Mouse (Mus musculus) embryonic facial prominence, embryonic 10.5 days (tissue): ENCODE measurements around the gene Lrrc15. TPM values are rescaled to one million over a fixed set of nuclear protein-coding genes. Genes with fewer than 3 reads are reported as not detected.

Experiments
- DNase-seq: peaks from one replicate; pipeline ENCODE4 v3.0.0-alpha.2; 2017; ENCODE audit warnings: low spot score
- H3K27ac ChIP-seq: fragments of 300-500 bp; sonication (generic); replicated peaks from 2 replicates; pipeline ENCODE4 v1.5.1; 2016; ENCODE audit warnings: mild to moderate bottlenecking
- H3K27me3 ChIP-seq: fragments of 300-500 bp; sonication (generic); replicated peaks from 2 replicates; pipeline ENCODE4 v1.6.1; 2016; ENCODE audit warnings: low read depth, mild to moderate bottlenecking; ENCODE audit not compliant: poor library complexity, severe bottlenecking
- H3K36me3 ChIP-seq: fragments of 300-500 bp; sonication (generic); replicated peaks from 2 replicates; pipeline ENCODE4 v1.6.1; 2016; ENCODE audit warnings: mild to moderate bottlenecking, moderate library complexity
- H3K4me1 ChIP-seq: fragments of 300-500 bp; sonication (generic); 2 replicates; pipeline ENCODE4 v1.6.1; 2016
- H3K4me3 ChIP-seq: fragments of 300-500 bp; sonication (generic); 2 replicates; pipeline ENCODE4 v1.5.1; 2016; ENCODE audit warnings: mild to moderate bottlenecking, moderate library complexity
- H3K9me3 ChIP-seq: fragments of 300-500 bp; sonication (generic); 2 replicates; pipeline ENCODE4 v1.6.1; 2016; ENCODE audit warnings: mild to moderate bottlenecking
- WGBS: fragments of 180-500 bp; shearing (Covaris S2); methylation state at CpG from one replicate; pipeline ENCODE4 v1.1.7; 2016; 5-methylcytosine and 5-hydroxymethylcytosine counted together
- polyA plus RNA-seq: library from polyadenylated mRNA; unstranded; fragments of >200 nt; fragmentation: Nextera tagmentation; extraction: Ambion mirVana; gene quantifications from 2 replicates; pipeline ENCODE4 v1.2.1, GENCODE M21; 2016

Gene Lrrc15
- polyA plus RNA-seq, 1 experiment from 2014 or later = 0.66 TPM

DNA sequence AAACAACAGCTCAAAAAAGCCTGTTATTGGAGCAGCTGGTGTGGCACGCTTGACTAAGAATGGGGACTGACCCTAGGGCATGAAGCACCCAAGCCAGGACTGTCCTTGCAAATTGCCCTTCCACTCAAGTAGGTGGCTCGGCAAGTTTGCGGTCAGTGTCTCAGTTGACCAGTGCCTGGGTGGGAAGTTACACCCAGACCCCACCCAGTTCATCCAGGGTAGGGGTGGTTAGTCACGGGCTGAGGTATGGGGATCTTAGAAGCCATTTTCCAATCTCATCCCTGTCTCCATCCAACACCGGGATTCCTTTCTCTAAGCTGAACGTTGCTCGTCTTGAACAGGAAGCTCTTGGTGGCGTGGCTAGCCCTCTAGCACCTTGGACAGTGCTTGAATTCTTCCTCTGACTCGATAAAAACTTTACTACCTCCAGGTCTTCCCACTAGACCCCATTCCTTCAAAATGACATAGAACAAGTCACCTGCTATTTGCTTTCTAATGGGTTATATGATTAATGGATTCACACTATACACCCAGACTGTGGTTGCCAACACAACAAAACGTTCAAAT is 16.7 kb upstream of the Lrrc15 start:
- H3K27me3 ChIP-seq = peaks cover 24% of the 10 kb centered on the region
- no peaks in the 10 kb centered on the region for H3K4me1 ChIP-seq
- H3K36me3 ChIP-seq = no peaks in the 10 kb centered on the region
- no peak for DNase-seq
- 69% methylated on average over 10 of the region's 10 CpGs for WGBS
- H3K4me3 ChIP-seq = no peak overlapping the region
- no peak overlapping the region for H3K27ac ChIP-seq
- no peaks in the 10 kb centered on the region for H3K9me3 ChIP-seq

- Histone ChIP-seq H3K4me1 (no peaks in the 10 kb centered on the region), H3K27ac (no peak overlapping the region), H3K9me3 (no peaks in the 10 kb centered on the region), H3K27me3 (peaks cover 3% of the 10 kb centered on the region; the same call in 1 of the 2 replicates), H3K36me3 (no peaks in the 10 kb centered on the region), H3K4me3 (no peak overlapping the region)
- no peak for DNase-seq
- WGBS = 89% methylated on average over 7 of the region's 7 CpGs
Measured at GRCm38 (mm10) chr16:30297450-30297849, 14.4 kb upstream of the Lrrc15 start.

DNA sequence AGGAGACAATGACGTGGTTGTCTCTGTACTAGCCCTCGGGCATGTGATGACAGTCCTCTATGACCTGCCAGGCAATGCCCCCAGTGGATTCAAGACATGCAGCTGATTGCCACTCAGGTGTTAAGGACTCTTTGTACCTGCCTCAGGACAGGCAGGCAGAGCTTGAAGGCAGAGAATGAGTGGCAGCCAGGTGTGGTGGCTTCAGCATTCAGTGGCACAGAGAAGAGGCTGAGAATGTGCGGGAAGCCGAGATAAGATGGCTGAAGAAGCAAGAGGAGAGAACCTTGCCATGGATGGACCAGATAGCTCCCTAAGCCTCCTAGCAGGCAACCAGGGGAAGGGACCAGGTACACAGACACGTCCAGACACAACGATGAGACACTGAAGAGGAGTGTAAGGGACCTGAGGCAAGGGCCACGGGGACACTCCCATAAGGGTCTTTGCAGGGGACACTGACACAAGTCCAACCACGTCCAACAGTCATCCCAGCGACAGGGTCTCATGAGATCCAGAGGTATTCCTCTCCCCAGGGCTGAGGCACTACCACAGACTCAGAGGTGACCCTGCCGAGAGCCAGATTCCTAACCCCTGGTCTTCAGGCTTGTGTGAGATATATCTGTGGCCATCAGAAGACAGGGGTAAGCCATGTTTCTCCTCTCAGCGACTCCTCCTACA is 13.7 kb upstream of the Lrrc15 start:
- Histone ChIP-seq H3K9me3 (no peaks in the 10 kb centered on the region), H3K4me3 (no peak overlapping the region), H3K27ac (no peak overlapping the region), H3K4me1 (no peaks in the 10 kb centered on the region), H3K27me3 (no peaks in the 10 kb centered on the region), H3K36me3 (no peaks in the 10 kb centered on the region)
- 87% methylated on average over 11 of the region's 11 CpGs for WGBS
- no peak for DNase-seq

GRCm38 (mm10) chr16:30295106-30295505 is 12.1 kb upstream of the Lrrc15 start:
- H3K9me3 ChIP-seq = no peaks in the 10 kb centered on the region
- H3K36me3 ChIP-seq = no peaks in the 10 kb centered on the region
- no peak overlapping the region for H3K27ac ChIP-seq
- WGBS = 93% methylated on average over 7 of the region's 7 CpGs
- 0 out of 2 replicates have a peak, but pooled peaks cover 4% of the 10 kb centered on the region for H3K27me3 ChIP-seq
- no peak overlapping the region for H3K4me3 ChIP-seq
- no peak for DNase-seq
- no peaks in the 10 kb centered on the region for H3K4me1 ChIP-seq

- 83% methylated on average over 6 of the region's 6 CpGs for WGBS
- Histone ChIP-seq H3K4me1 (peaks cover 13% of the 10 kb centered on the region), H3K4me3 (no peak overlapping the region), H3K9me3 (no peaks in the 10 kb centered on the region), H3K27me3 (peaks cover 23% of the 10 kb centered on the region), H3K36me3 (no peaks in the 10 kb centered on the region), H3K27ac (no peak overlapping the region)
- DNase-seq = no peak
Measured at GRCm38 (mm10) chr16:30290436-30290835, 7.4 kb upstream of the Lrrc15 start.

- no peaks in the 10 kb centered on the region for H3K9me3 ChIP-seq
- H3K4me1 ChIP-seq = peaks cover 49% of the 10 kb centered on the region
- H3K4me3 ChIP-seq = no peak overlapping the region
- peaks cover 71% of the 10 kb centered on the region for H3K27me3 ChIP-seq
- peak; percentile 72 for DNase-seq
- WGBS = 35% methylated on average over 4 of the region's 4 CpGs
- peak overlapping the region; percentile 51 for H3K27ac ChIP-seq
- H3K36me3 ChIP-seq = no peaks in the 10 kb centered on the region
Measured at GRCm38 (mm10) chr16:30285701-30286100, 2.6 kb upstream of the Lrrc15 start.

- WGBS = 2% methylated on average over 15 of the region's 15 CpGs
- Histone ChIP-seq H3K27ac (no peak overlapping the region), H3K4me1 (peaks cover 58% of the 10 kb centered on the region), H3K36me3 (no peaks in the 10 kb centered on the region), H3K4me3 (peak overlapping the region; percentile 54), H3K27me3 (peaks cover 66% of the 10 kb centered on the region), H3K9me3 (no peaks in the 10 kb centered on the region)
- DNase-seq = peak; percentile 86
Measured at GRCm38 (mm10) chr16:30283743-30284337, 784 bp upstream of the Lrrc15 start.

GRCm38 (mm10) chr16:30280676-30281297 is 2.3 kb downstream of the Lrrc15 start:
- WGBS = 4% methylated on average over 4 of the region's 4 CpGs
- peaks cover 64% of the 10 kb centered on the region for H3K4me1 ChIP-seq
- peak; percentile 33 for DNase-seq
- no peaks in the 10 kb centered on the region for H3K36me3 ChIP-seq
- H3K27me3 ChIP-seq = peaks cover 51% of the 10 kb centered on the region
- peak overlapping the region; percentile 71 for H3K27ac ChIP-seq
- H3K9me3 ChIP-seq = no peaks in the 10 kb centered on the region
- peak overlapping the region; percentile 28; the same call in 1 of the 2 replicates for H3K4me3 ChIP-seq

- Histone ChIP-seq H3K36me3 (no peaks in the 10 kb centered on the region), H3K4me3 (no peak overlapping the region), H3K27ac (0 out of 2 replicates have a peak overlapping the region, but pooled peaks have one; percentile 45), H3K27me3 (peaks cover 27% of the 10 kb centered on the region), H3K9me3 (no peaks in the 10 kb centered on the region), H3K4me1 (peaks cover 52% of the 10 kb centered on the region)
- 88% methylated on average over 11 of the region's 11 CpGs for WGBS
- DNase-seq = no peak
Measured at GRCm38 (mm10) chr16:30278406-30278805, 4.7 kb downstream of the Lrrc15 start.

DNA sequence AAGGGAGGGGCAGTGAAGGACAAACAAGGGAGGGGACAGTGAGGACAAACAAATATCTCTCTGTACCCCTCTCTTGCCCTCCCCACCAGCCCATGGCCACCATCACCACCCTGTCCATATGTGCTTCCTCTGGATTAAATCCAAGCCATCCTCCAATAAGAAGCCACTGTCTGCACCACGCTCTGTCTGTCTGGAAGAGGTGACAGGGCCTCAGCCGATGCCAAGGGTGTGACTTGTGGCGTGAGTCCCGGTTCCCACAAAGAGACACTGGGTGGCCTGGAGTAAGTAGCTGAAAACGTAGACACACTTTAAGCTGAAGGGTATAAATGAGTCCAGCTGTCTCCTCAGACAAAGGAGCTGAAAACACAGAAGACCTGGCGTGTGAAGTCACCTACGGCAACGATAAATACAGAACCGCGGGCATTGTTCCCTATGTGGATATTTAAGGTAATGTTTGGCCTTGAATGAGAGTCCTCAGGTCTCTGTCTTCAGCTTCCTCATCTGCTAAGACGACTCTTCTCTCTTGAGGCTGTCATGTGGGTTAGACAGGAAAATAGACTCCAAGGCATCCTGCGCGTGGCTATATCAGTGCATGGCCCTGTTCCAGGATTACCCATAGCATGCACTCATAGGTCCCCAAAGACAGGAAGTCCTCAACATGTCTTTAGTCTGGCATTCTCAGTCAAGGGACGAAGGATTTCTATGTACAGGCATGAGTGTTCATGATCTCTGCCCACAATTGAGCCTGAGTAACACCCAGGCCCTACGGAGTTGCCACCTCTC is 7.3 kb downstream of the Lrrc15 start:
- peaks cover under 1% of the 10 kb centered on the region; the same call in 1 of the 2 replicates for H3K27me3 ChIP-seq
- no peak overlapping the region for H3K27ac ChIP-seq
- H3K4me1 ChIP-seq = peaks cover 54% of the 10 kb centered on the region
- 86% methylated on average over 15 of the region's 15 CpGs for WGBS
- no peak for DNase-seq
- H3K36me3 ChIP-seq = no peaks in the 10 kb centered on the region
- no peaks in the 10 kb centered on the region for H3K9me3 ChIP-seq
- H3K4me3 ChIP-seq = no peak overlapping the region

- Histone ChIP-seq H3K9me3 (no peaks in the 10 kb centered on the region), H3K27me3 (peaks cover 5% of the 10 kb centered on the region; the same call in 1 of the 2 replicates), H3K36me3 (no peaks in the 10 kb centered on the region), H3K27ac (no peak overlapping the region), H3K4me1 (peaks cover 41% of the 10 kb centered on the region), H3K4me3 (no peak overlapping the region)
- 93% methylated on average over 8 of the region's 8 CpGs for WGBS
- no peak for DNase-seq
Measured at GRCm38 (mm10) chr16:30273065-30273464, 10.0 kb downstream of the Lrrc15 start.
